Mouse (Mus musculus): ENCODE measurements around the gene Vegfa. TPM values are rescaled to one million over a fixed set of nuclear protein-coding genes. Genes with fewer than 3 reads are reported as not detected.
A peak's percentile ranks its signal among the peaks of the same experiment; 100 is the strongest.

Vegfa gene
- polyA plus RNA-seq (2014; fragmentation: Nextera tagmentation; extraction: Ambion mirVana), result 6.8 and 8.1 TPM in 2 replicates

- peaks cover 37% of the 10 kb centered on the region for H3K4me1 ChIP-seq (ENCODE audit: control insufficient read depth, insufficient read depth, low read length)
- H3K36me3 ChIP-seq (ENCODE audit: control insufficient read depth, insufficient read depth, low read length), result no peaks in the 10 kb centered on the region
- peak within 1 kb of the TSS; percentile 99 for H3K27ac ChIP-seq (ENCODE audit: low read length)
- no peaks in the 10 kb centered on the region for H3K9me3 ChIP-seq (ENCODE audit: control insufficient read depth, low read depth, low read length)
- no peaks in the 10 kb centered on the region for H3K27me3 ChIP-seq (ENCODE audit: control insufficient read depth, insufficient read depth, low read length)
- peak within 1 kb of the TSS; percentile 83 for H3K4me2 ChIP-seq (replicated peaks; ENCODE audit: low read depth, low read length)
- H3K4me3 ChIP-seq (ENCODE audit: low read depth, low read length), result peak within 1 kb of the TSS; percentile 95
- WGBS, result 1% methylated on average over 40 of the region's 40 CpGs
- ATAC-seq (ENCODE audit: insufficient number of reproducible peaks, insufficient read depth, low FRiP score, low read depth), result peak; percentile 86
- H3K9ac ChIP-seq (replicated peaks; ENCODE audit: low read depth, low read length), result peak within 1 kb of the TSS; percentile 99
These were observed at the start of gene Vegfa for GRCm38 (mm10) chr17:46032257-46032991. Gene Vegfa, minus strand, starts transcription at chr17:46032369.

DNA sequence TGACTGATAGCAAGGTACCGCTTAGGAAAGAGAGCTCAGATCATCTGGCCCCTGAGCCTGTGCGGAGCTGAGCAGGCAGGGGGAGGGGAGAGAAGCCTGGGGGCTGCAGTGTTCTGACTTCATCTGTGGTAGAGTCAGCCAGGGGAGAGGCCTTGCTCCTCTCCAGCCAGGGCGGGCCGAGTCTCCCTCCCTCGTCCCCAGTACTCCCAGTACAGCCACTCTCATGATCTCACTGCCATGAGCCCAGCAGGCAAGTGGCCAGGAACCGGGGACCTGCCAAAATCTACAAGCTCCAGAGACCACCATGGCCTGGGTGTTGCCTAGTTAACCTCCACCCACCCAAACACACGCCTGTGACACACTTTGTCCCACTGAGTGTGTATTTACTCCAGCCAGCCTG, 49.5 kb upstream of the Vegfa start:
- Histone ChIP-seq H3K4me1 (ENCODE audit: control insufficient read depth, insufficient read depth, low read length) (peaks cover 30% of the 10 kb centered on the region), H3K27ac (ENCODE audit: low read length) (no peak overlapping the region), H3K9ac (replicated peaks; ENCODE audit: low read depth, low read length) (no peak overlapping the region), H3K27me3 (ENCODE audit: control insufficient read depth, insufficient read depth, low read length) (no peaks in the 10 kb centered on the region), H3K4me3 (ENCODE audit: low read depth, low read length) (no peak overlapping the region), H3K4me2 (replicated peaks; ENCODE audit: low read depth, low read length) (no peak overlapping the region), H3K9me3 (ENCODE audit: control insufficient read depth, low read depth, low read length) (no peaks in the 10 kb centered on the region), H3K36me3 (ENCODE audit: control insufficient read depth, insufficient read depth, low read length) (no peaks in the 10 kb centered on the region)
- no peak for ATAC-seq (ENCODE audit: insufficient number of reproducible peaks, insufficient read depth, low FRiP score, low read depth)
- 45% methylated on average over 7 of the region's 7 CpGs for WGBS

GRCm38 (mm10) chr17:46081042-46081441, 48.9 kb upstream of the Vegfa start:
- no peak for ATAC-seq (ENCODE audit: insufficient number of reproducible peaks, insufficient read depth, low FRiP score, low read depth)
- H3K4me3 ChIP-seq (ENCODE audit: low read depth, low read length), result no peak overlapping the region
- H3K27me3 ChIP-seq (ENCODE audit: control insufficient read depth, insufficient read depth, low read length), result no peaks in the 10 kb centered on the region
- 0 out of 2 replicates have a peak overlapping the region, but pooled peaks have one; percentile 10 for H3K27ac ChIP-seq (ENCODE audit: low read length)
- H3K4me1 ChIP-seq (ENCODE audit: control insufficient read depth, insufficient read depth, low read length), result peaks cover 27% of the 10 kb centered on the region
- H3K4me2 ChIP-seq (replicated peaks; ENCODE audit: low read depth, low read length), result no peak overlapping the region
- no peaks in the 10 kb centered on the region for H3K9me3 ChIP-seq (ENCODE audit: control insufficient read depth, low read depth, low read length)
- H3K9ac ChIP-seq (replicated peaks; ENCODE audit: low read depth, low read length), result no peak overlapping the region
- WGBS, result 53% methylated on average over 5 of the region's 5 CpGs
- H3K36me3 ChIP-seq (ENCODE audit: control insufficient read depth, insufficient read depth, low read length), result no peaks in the 10 kb centered on the region

DNA sequence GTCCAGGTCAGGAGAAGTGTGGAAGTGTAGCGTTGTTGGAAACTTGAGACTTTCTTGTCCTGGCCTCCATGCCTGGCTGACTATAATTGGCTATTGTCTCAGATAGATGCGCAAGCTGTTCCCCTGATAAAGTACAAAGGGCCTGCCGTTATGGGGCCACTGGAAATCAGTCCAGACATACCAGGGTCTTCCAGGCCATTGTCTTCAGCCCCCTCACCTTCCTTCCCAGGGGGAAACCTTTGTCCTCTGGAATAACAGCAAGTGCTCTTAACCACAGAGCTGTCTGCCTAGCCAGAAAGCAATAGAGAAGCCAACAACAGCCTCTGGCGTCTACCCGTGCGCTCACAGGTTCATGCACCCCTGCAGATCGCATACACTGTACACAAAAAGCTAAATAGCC, 48.2 kb upstream of the Vegfa start:
- H3K27me3 ChIP-seq (ENCODE audit: control insufficient read depth, insufficient read depth, low read length), result no peaks in the 10 kb centered on the region
- H3K27ac ChIP-seq (ENCODE audit: low read length), result no peak overlapping the region
- no peak overlapping the region for H3K4me2 ChIP-seq (replicated peaks; ENCODE audit: low read depth, low read length)
- H3K9me3 ChIP-seq (ENCODE audit: control insufficient read depth, low read depth, low read length), result no peaks in the 10 kb centered on the region
- H3K36me3 ChIP-seq (ENCODE audit: control insufficient read depth, insufficient read depth, low read length), result no peaks in the 10 kb centered on the region
- peaks cover 27% of the 10 kb centered on the region for H3K4me1 ChIP-seq (ENCODE audit: control insufficient read depth, insufficient read depth, low read length)
- H3K9ac ChIP-seq (replicated peaks; ENCODE audit: low read depth, low read length), result no peak overlapping the region
- no peak for ATAC-seq (ENCODE audit: insufficient number of reproducible peaks, insufficient read depth, low FRiP score, low read depth)
- H3K4me3 ChIP-seq (ENCODE audit: low read depth, low read length), result no peak overlapping the region
- WGBS, result 65% methylated on average over 7 of the region's 7 CpGs

DNA sequence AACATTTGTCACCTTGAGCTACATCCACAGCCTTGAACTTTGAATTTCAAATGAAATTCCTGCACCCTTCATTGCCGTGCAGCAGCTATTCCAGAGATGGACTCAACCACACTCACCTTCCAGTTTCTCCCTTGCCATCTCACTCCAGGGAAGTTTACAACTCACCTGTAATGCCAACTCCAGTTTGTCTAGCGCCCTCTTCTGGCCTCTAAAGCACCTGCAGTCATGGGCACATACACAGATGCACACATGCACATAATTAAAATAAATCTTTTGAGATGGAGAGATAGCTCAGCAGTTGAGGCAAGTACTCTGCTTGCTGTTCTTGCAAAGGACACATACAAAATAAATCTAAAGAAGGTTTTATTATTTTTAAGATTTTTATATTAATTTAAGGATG, 46.9 kb upstream of the Vegfa start:
- Histone ChIP-seq H3K4me3 (ENCODE audit: low read depth, low read length) (no peak overlapping the region), H3K9ac (replicated peaks; ENCODE audit: low read depth, low read length) (no peak overlapping the region), H3K4me2 (replicated peaks; ENCODE audit: low read depth, low read length) (no peak overlapping the region), H3K4me1 (ENCODE audit: control insufficient read depth, insufficient read depth, low read length) (peaks cover 25% of the 10 kb centered on the region), H3K9me3 (ENCODE audit: control insufficient read depth, low read depth, low read length) (no peaks in the 10 kb centered on the region), H3K27me3 (ENCODE audit: control insufficient read depth, insufficient read depth, low read length) (no peaks in the 10 kb centered on the region), H3K27ac (ENCODE audit: low read length) (no peak overlapping the region), H3K36me3 (ENCODE audit: control insufficient read depth, insufficient read depth, low read length) (no peaks in the 10 kb centered on the region)
- ATAC-seq (ENCODE audit: insufficient number of reproducible peaks, insufficient read depth, low FRiP score, low read depth), result no peak
- 63% methylated on average over 2 of the region's 2 CpGs for WGBS

GRCm38 (mm10) chr17:46077921-46078534, 45.9 kb upstream of the Vegfa start:
- ATAC-seq (ENCODE audit: insufficient number of reproducible peaks, insufficient read depth, low FRiP score, low read depth), result no peak
- Histone ChIP-seq H3K4me1 (ENCODE audit: control insufficient read depth, insufficient read depth, low read length) (peaks cover 18% of the 10 kb centered on the region), H3K27me3 (ENCODE audit: control insufficient read depth, insufficient read depth, low read length) (no peaks in the 10 kb centered on the region), H3K36me3 (ENCODE audit: control insufficient read depth, insufficient read depth, low read length) (no peaks in the 10 kb centered on the region), H3K4me3 (ENCODE audit: low read depth, low read length) (no peak overlapping the region), H3K4me2 (replicated peaks; ENCODE audit: low read depth, low read length) (no peak overlapping the region), H3K9me3 (ENCODE audit: control insufficient read depth, low read depth, low read length) (no peaks in the 10 kb centered on the region), H3K27ac (ENCODE audit: low read length) (no peak overlapping the region), H3K9ac (replicated peaks; ENCODE audit: low read depth, low read length) (no peak overlapping the region)
- WGBS, result 87% methylated on average over 12 of the region's 12 CpGs

DNA sequence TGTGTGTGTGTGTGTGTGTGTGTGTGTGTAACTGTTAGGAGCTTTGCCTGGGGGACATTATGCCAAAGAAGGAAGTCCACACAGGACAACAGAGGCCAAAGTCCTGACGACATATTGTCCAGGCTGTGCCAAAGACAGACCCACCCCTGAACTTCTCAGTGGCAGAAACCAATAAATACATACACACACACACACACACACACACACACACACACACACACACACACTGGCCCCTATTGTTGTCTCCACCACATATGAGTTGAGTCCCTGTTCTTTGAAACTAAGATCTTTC, 44.0 kb upstream of the Vegfa start:
- no peak overlapping the region for H3K27ac ChIP-seq (ENCODE audit: low read length)
- no peaks in the 10 kb centered on the region for H3K36me3 ChIP-seq (ENCODE audit: control insufficient read depth, insufficient read depth, low read length)
- 59% methylated on average over 1 of the region's 1 CpGs for WGBS
- no peak overlapping the region for H3K4me2 ChIP-seq (replicated peaks; ENCODE audit: low read depth, low read length)
- no peak overlapping the region for H3K9ac ChIP-seq (replicated peaks; ENCODE audit: low read depth, low read length)
- no peak overlapping the region for H3K4me3 ChIP-seq (ENCODE audit: low read depth, low read length)
- no peaks in the 10 kb centered on the region for H3K27me3 ChIP-seq (ENCODE audit: control insufficient read depth, insufficient read depth, low read length)
- no peaks in the 10 kb centered on the region for H3K9me3 ChIP-seq (ENCODE audit: control insufficient read depth, low read depth, low read length)
- peaks cover 15% of the 10 kb centered on the region for H3K4me1 ChIP-seq (ENCODE audit: control insufficient read depth, insufficient read depth, low read length)
- ATAC-seq (ENCODE audit: insufficient number of reproducible peaks, insufficient read depth, low FRiP score, low read depth), result no peak

- no peak overlapping the region for H3K4me2 ChIP-seq (replicated peaks; ENCODE audit: low read depth, low read length)
- H3K27me3 ChIP-seq (ENCODE audit: control insufficient read depth, insufficient read depth, low read length), result no peaks in the 10 kb centered on the region
- WGBS, result 72% methylated on average over 5 of the region's 5 CpGs
- H3K9me3 ChIP-seq (ENCODE audit: control insufficient read depth, low read depth, low read length), result no peaks in the 10 kb centered on the region
- ATAC-seq (ENCODE audit: insufficient number of reproducible peaks, insufficient read depth, low FRiP score, low read depth), result no peak
- no peak overlapping the region for H3K27ac ChIP-seq (ENCODE audit: low read length)
- peaks cover 13% of the 10 kb centered on the region for H3K4me1 ChIP-seq (ENCODE audit: control insufficient read depth, insufficient read depth, low read length)
- H3K36me3 ChIP-seq (ENCODE audit: control insufficient read depth, insufficient read depth, low read length), result no peaks in the 10 kb centered on the region
- no peak overlapping the region for H3K9ac ChIP-seq (replicated peaks; ENCODE audit: low read depth, low read length)
- H3K4me3 ChIP-seq (ENCODE audit: low read depth, low read length), result no peak overlapping the region
These were observed 43.5 kb upstream of the Vegfa start for GRCm38 (mm10) chr17:46075551-46076259.

Data from stomach, embryonic 14.5 days (tissue).